Mouse (Mus musculus) megakaryocyte, embryonic 14.5 days (primary cell): Measurements from ENCODE around the gene Snx25.

ENCODE experiments used
- FLI1 ChIP-seq: IDR thresholded peaks from 2 replicates; pipeline ENCODE4 v1.6.1; 2012; ENCODE audit warnings: low read length, inconsistent platforms, mixed read lengths
- GATA1 ChIP-seq: IDR thresholded peaks from 3 replicates; pipeline ENCODE4 v1.6.1; 2012; ENCODE audit warnings: mixed read lengths, low read length, inconsistent platforms, borderline replicate concordance

DNA sequence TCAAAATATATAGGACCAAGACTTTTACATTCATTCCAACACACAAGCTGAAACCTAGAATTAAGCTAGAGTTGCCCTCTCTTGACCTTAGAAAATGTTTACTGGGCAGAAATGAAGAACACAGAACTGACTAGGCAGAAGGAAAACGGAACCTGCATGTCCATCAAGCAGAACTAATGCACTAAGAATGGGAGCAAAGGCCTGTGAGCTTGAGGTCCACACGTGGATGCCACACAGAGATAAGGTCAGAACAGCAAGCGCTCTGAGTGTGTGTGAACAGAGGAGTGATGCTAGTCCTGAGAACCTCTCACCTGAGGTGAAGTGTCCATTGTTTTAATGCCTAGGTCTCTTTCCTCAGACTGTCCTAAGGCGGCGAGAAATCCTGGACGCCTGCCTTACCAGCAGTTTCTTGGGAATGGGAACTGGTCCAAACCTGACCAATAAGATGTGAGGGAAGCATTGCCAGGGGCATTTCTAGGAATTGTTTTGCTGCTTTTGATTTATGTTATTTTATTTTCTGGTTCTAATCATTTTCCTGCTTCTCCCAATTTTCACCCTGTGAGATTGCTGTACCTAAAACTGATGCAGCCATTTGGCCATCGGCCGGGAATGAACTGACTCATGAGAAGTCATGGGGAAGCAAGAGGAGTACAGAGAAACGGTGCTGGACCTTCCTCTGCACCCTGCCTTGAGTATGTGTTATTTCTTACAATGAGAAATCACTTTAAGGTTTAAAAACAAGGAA, 11.4 kb downstream of the Snx25 start:
- TF ChIP-seq GATA1 (no peak), FLI1 (no peak)
